Mouse (Mus musculus) CH12.LX (cell line): ENCODE measurements around the gene Fcrlb.

ENCODE experiments used
- CTCF ChIP-seq, 2 experiments: IDR thresholded peaks in 1 of 2; conservative IDR thresholded peaks in 1 of 2; 2 replicates each; pipeline ENCODE4 v1.5.1; 2011 to 2012; ENCODE audit warnings: low read depth in 2 of 2, low read length in 2 of 2, improper control_type of control experiment in 1 of 2, inconsistent platforms in 1 of 2, mild to moderate bottlenecking in 1 of 2, moderate library complexity in 1 of 2
- EP300 ChIP-seq: IDR thresholded peaks from 2 replicates; pipeline ENCODE4 v1.6.1; 2011; ENCODE audit warnings: low read length, improper control_type of control experiment
- MYC ChIP-seq: IDR thresholded peaks from 2 replicates; pipeline ENCODE4 v1.6.1; 2011; ENCODE audit warnings: low read depth, mild to moderate bottlenecking, improper control_type of control experiment, low read length
- RAD21 ChIP-seq: IDR thresholded peaks from 2 replicates; pipeline ENCODE4 v1.6.1; 2011; ENCODE audit warnings: low read depth, mild to moderate bottlenecking, low read length, improper control_type of control experiment, moderate library complexity
- RCOR1 ChIP-seq: conservative IDR thresholded peaks from 2 replicates; pipeline ENCODE4 v1.6.1; 2012; ENCODE audit warnings: low read depth, mild to moderate bottlenecking, inconsistent platforms, low read length, improper control_type of control experiment
- SIN3A ChIP-seq: IDR thresholded peaks from 2 replicates; pipeline ENCODE4 v1.6.1; 2012; ENCODE audit warnings: low read length, improper control_type of control experiment, inconsistent platforms

GRCm38 (mm10) chr1:170889310-170889709 is 23.4 kb downstream of the Fcrlb start:
- TF ChIP-seq CTCF (conservative IDR thresholded peaks at IDR 0.05 in 1 of 2, IDR thresholded peaks at IDR 0.05 in 1 of 2; ENCODE audit: low read depth in 2 of 2, low read length in 2 of 2) (no peak), RCOR1 (no peak), SIN3A (no peak), RAD21 (no peak), EP300 (peak; percentile 65), MYC (0 out of 2 replicates have a peak, but pooled peaks have one; percentile 38)
